Mouse (Mus musculus) liver, embryonic 14.5 days (tissue): Measurements from ENCODE around the gene Plekhm2. TPM values are rescaled to one million over a fixed set of nuclear protein-coding genes. Genes with fewer than 3 reads are reported as not detected.

Experiments
- ATAC-seq: fragments of 200-750 bp; cut with Nextera tagmentation; 2 replicates; pipeline ENCODE4 v1.8.0; 2017; ENCODE audit warnings: moderate number of reproducible peaks, mild to moderate bottlenecking, moderate library complexity; ENCODE audit not compliant: insufficient read depth
- DNase-seq, 3 experiments: peaks; one replicate each; pipeline ENCODE4 v3.0.0-alpha.2; 2012 to 2013; ENCODE audit warnings: low read depth in 3 of 3, low spot score in 3 of 3
- H3K27ac ChIP-seq: fragments of 300-500 bp; sonication (generic); 2 replicates; pipeline ENCODE4 v1.5.1; 2014; ENCODE audit warnings: moderate library complexity, mild to moderate bottlenecking, control low read depth, inconsistent platforms
- H3K27me3 ChIP-seq: fragments of 300-500 bp; sonication (generic); 2 replicates; pipeline ENCODE4 v1.6.1; 2014; ENCODE audit warnings: mild to moderate bottlenecking, low read length, moderate library complexity; ENCODE audit not compliant: control insufficient read depth, insufficient read depth
- H3K36me3 ChIP-seq: fragments of 300-500 bp; sonication (generic); replicated peaks from 2 replicates; pipeline ENCODE4 v1.6.1; 2014; ENCODE audit warnings: low read depth; ENCODE audit not compliant: control insufficient read depth, insufficient read depth
- H3K4me1 ChIP-seq, 2 experiments: fragments of 200-500 bp in 1 of 2; fragments of 300-500 bp in 1 of 2; sonication (generic) in 1 of 2; replicated peaks; 2 replicates each; pipeline ENCODE4 v1.6.1; 2012 to 2014; ENCODE audit warnings: antibody characterized with exemption in 1 of 2, inconsistent platforms in 1 of 2, low read length in 1 of 2; ENCODE audit not compliant: control insufficient read depth in 2 of 2, insufficient read depth in 2 of 2
- H3K4me2 ChIP-seq: fragments of 300-500 bp; sonication (generic); 2 replicates; pipeline ENCODE4 v1.6.1; 2014; ENCODE audit warnings: low read depth, mild to moderate bottlenecking, control low read depth, moderate library complexity
- H3K4me3 ChIP-seq, 2 experiments: fragments of 200-500 bp in 1 of 2; fragments of 300-500 bp in 1 of 2; sonication (generic) in 1 of 2; 2 replicates each; pipeline ENCODE4 v1.5.1; 2012 to 2014; ENCODE audit warnings: low read depth in 2 of 2, low read length in 2 of 2, mild to moderate bottlenecking in 2 of 2, control low read depth in 1 of 2, inconsistent platforms in 1 of 2, moderate library complexity in 1 of 2; ENCODE audit not compliant: insufficient read depth in 1 of 2
- H3K9ac ChIP-seq: fragments of 300-500 bp; sonication (generic); replicated peaks from 2 replicates; pipeline ENCODE4 v1.6.1; 2014; ENCODE audit warnings: mild to moderate bottlenecking, control low read depth, moderate library complexity
- H3K9me3 ChIP-seq: fragments of 300-500 bp; sonication (generic); 2 replicates; pipeline ENCODE4 v1.6.1; 2016; ENCODE audit warnings: low read length, mixed read lengths; ENCODE audit not compliant: control insufficient read depth
- CTCF ChIP-seq: IDR thresholded peaks from 2 replicates; pipeline ENCODE4 v1.5.1; 2016; ENCODE audit warnings: antibody characterized with exemption, low read depth, control low read depth
- EP300 ChIP-seq: IDR thresholded peaks from 2 replicates; pipeline ENCODE4 v1.6.1; 2016; ENCODE audit warnings: antibody characterized with exemption, low read depth
- WGBS: fragments of 180-500 bp; shearing (Covaris S2); extraction: QIAGEN DNeasy Blood & Tissue Kit; methylation state at CpG from one replicate; pipeline ENCODE4 v1.1.7; 2014; ENCODE audit not compliant: insufficient replicate concordance; 5-methylcytosine and 5-hydroxymethylcytosine counted together
- polyA plus RNA-seq, 2 experiments: library from polyadenylated mRNA; depleted of rRNA in 1 of 2; stranded (reverse) in 1 of 2; unstranded in 1 of 2; fragments of >200 nt; fragmentation: Nextera tagmentation in 1 of 2; extraction: Ambion mirVana in 1 of 2; gene quantifications; 2 replicates each; pipeline versions ENCODE4 v1.2.1 to v1.2.3; 2012 to 2014

The Plekhm2 gene
- polyA plus RNA-seq, 2 experiments = 0.33 to 4.5 TPM

GRCm38 (mm10) chr4:141609538-141609937 is 55.2 kb downstream of the Plekhm2 start:
- no peak for TF ChIP-seq CTCF
- H3K27ac ChIP-seq = no peak overlapping the region
- DNase-seq = no peak
- 60% methylated on average over 6 of the region's 6 CpGs for WGBS
- no peaks in the 10 kb centered on the region for H3K27me3 ChIP-seq
- H3K4me3 ChIP-seq = no peak overlapping the region
- no peak for ATAC-seq
- no peaks in the 10 kb centered on the region for H3K9me3 ChIP-seq
- no peaks in the 10 kb centered on the region for H3K36me3 ChIP-seq
- H3K4me1 ChIP-seq = no peaks in the 10 kb centered on the region
- no peak overlapping the region for H3K9ac ChIP-seq
- H3K4me2 ChIP-seq = no peak overlapping the region

- Histone ChIP-seq H3K4me2 (no peak within 1 kb of the TSS), H3K36me3 (no peaks in the 10 kb centered on the region), H3K4me3 (no peak within 1 kb of the TSS), H3K9ac (no peak within 1 kb of the TSS), H3K27ac (no peak within 1 kb of the TSS), H3K9me3 (no peaks in the 10 kb centered on the region), H3K27me3 (no peaks in the 10 kb centered on the region; the same call in 1 of the 2 replicates), H3K4me1 (no peaks in the 10 kb centered on the region)
- no peak for DNase-seq
- TF ChIP-seq CTCF = no peak
- TF ChIP-seq EP300 = no peak
- peak; percentile 45; the same call in 1 of the 2 replicates for ATAC-seq
- 52% methylated on average over 11 of the region's 11 CpGs for WGBS
Observed at GRCm38 (mm10) chr4:141605861-141606260, 58.8 kb downstream of the Plekhm2 start, which contains the start of gene Fblim1. Gene Fblim1, minus strand, starts transcription at chr4:141606096.

GRCm38 (mm10) chr4:141605421-141605820 is 59.3 kb downstream of the Plekhm2 start:
- Histone ChIP-seq H3K4me3 (no peak overlapping the region), H3K27me3 (peaks cover 2% of the 10 kb centered on the region), H3K4me1 (no peaks in the 10 kb centered on the region), H3K9ac (no peak overlapping the region), H3K9me3 (no peaks in the 10 kb centered on the region), H3K27ac (no peak overlapping the region), H3K4me2 (no peak overlapping the region), H3K36me3 (no peaks in the 10 kb centered on the region)
- TF ChIP-seq CTCF = no peak
- TF ChIP-seq EP300 = no peak
- 61% methylated on average over 5 of the region's 5 CpGs for WGBS
- ATAC-seq = no peak
- DNase-seq = no peak

GRCm38 (mm10) chr4:141604493-141604892 is 60.2 kb downstream of the Plekhm2 start:
- no peak overlapping the region for H3K9ac ChIP-seq
- WGBS = 62% methylated on average over 8 of the region's 8 CpGs
- TF ChIP-seq EP300 = no peak
- TF ChIP-seq CTCF = no peak
- DNase-seq = no peak
- no peak overlapping the region for H3K4me3 ChIP-seq
- ATAC-seq = no peak
- no peaks in the 10 kb centered on the region for H3K36me3 ChIP-seq
- no peaks in the 10 kb centered on the region for H3K4me1 ChIP-seq
- H3K4me2 ChIP-seq = no peak overlapping the region
- no peak overlapping the region for H3K27ac ChIP-seq
- peaks cover 11% of the 10 kb centered on the region for H3K27me3 ChIP-seq
- no peaks in the 10 kb centered on the region for H3K9me3 ChIP-seq

- H3K9me3 ChIP-seq = no peaks in the 10 kb centered on the region
- no peak overlapping the region for H3K4me2 ChIP-seq
- ATAC-seq = no peak
- H3K4me3 ChIP-seq = no peak overlapping the region
- 54% methylated on average over 4 of the region's 4 CpGs for whole genome bisulfite sequencing
- H3K36me3 ChIP-seq = no peaks in the 10 kb centered on the region
- no peak for DNase-seq
- no peak overlapping the region for H3K9ac ChIP-seq
- H3K4me1 ChIP-seq = no peaks in the 10 kb centered on the region
- H3K27me3 ChIP-seq = peaks cover 17% of the 10 kb centered on the region
- no peak for TF ChIP-seq EP300
- TF ChIP-seq CTCF = no peak
- no peak overlapping the region for H3K27ac ChIP-seq
Observed at GRCm38 (mm10) chr4:141603921-141604320, 60.8 kb downstream of the Plekhm2 start.
